Mouse (Mus musculus) ES-Bruce4 (cell line): ENCODE measurements around the gene Mink1.

Experiments used
- CTCF ChIP-seq: IDR thresholded peaks from one replicate; pipeline ENCODE4 v1.8.1; 2011; ENCODE audit warnings: low read depth, low read length
- EP300 ChIP-seq: IDR thresholded peaks from 2 replicates; pipeline ENCODE4 v1.6.1; 2011; ENCODE audit warnings: low read depth, low read length; ENCODE audit not compliant: insufficient read depth
- POLR2A ChIP-seq: IDR thresholded peaks from one replicate; pipeline ENCODE4 v1.8.1; 2011; ENCODE audit warnings: low read length; ENCODE audit not compliant: insufficient read depth

DNA sequence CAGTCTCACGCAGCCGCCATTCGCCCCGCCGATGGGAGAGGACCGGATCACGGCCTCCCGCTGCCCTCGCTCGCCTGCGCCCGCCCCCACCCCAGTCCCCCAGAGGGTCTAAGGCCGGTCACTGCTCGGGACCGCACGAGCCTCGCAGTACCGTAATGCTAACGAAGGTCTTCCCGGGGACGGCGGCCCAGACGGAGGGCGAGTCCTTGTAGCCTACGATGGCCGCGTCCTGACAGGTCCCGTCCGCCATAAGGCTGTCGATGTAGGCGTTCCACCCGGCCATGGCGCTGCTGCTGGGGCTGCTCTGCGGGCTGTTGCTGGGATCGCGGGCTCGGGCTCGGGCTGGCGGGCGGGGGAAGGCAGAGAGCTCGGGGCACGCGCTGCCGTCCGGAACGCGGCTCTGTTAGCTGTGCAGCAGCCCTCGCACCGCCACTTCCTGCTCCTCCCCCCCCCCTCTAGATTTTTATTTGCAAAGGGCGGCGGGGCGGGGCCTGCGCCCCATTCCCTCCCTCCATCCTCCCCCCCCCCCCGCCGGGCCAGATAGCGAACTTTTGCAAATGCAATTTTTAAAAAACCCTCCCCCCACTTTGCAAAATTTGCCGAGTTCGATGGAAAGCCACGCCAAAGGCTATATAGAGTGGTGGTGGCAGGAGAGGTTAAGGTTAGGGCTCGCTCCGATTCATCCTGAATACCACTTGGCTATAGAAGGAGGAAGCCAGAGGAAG is 91.7 kb downstream of the Mink1 start, which contains the start of gene Pfn1:
- TF ChIP-seq POLR2A, result peak; percentile 40
- TF ChIP-seq CTCF, result no peak
- no peak for TF ChIP-seq EP300
